Mouse (Mus musculus): Measurements from ENCODE around the gene Hist1h2af. TPM values are rescaled to one million over a fixed set of nuclear protein-coding genes. Genes with fewer than 3 reads are reported as not detected.

The Hist1h2af gene
- polyA plus RNA-seq, 1 experiment from 2014 or later: 2.7 TPM

- Histone ChIP-seq H3K4me3 (ENCODE audit: low read depth, low read length) (no peak overlapping the region), H3K27me3 (replicated peaks; ENCODE audit: control insufficient read depth, insufficient read depth, low read length) (no peaks in the 10 kb centered on the region), H3K27ac (ENCODE audit: low read depth, low read length) (no peak overlapping the region), H3K9me3 (ENCODE audit: control insufficient read depth) (no peaks in the 10 kb centered on the region), H3K9ac (ENCODE audit: low read depth, low read length) (no peak overlapping the region), H3K4me2 (replicated peaks; ENCODE audit: low read depth) (no peak overlapping the region), H3K4me1 (replicated peaks; ENCODE audit: control insufficient read depth, insufficient read depth, low read length) (peaks cover 6% of the 10 kb centered on the region; the same call in 1 of the 2 replicates), H3K36me3 (ENCODE audit: control insufficient read depth, insufficient read depth) (no peaks in the 10 kb centered on the region)
- peak; percentile 92 for TF ChIP-seq CTCF (IDR thresholded peaks at IDR 0.05; ENCODE audit: low read depth)
- ATAC-seq: no peak
- 11% methylated on average over 5 of the region's 5 CpGs for whole genome bisulfite sequencing
Measured at GRCm38 (mm10) chr13:23524654-23525053, 9.1 kb upstream of the Hist1h2af start.

- H3K9ac ChIP-seq (ENCODE audit: low read depth, low read length): no peak overlapping the region
- no peaks in the 10 kb centered on the region for H3K9me3 ChIP-seq (ENCODE audit: control insufficient read depth)
- 3% methylated on average over 10 of the region's 10 CpGs for WGBS
- peak overlapping the region; percentile 64 for H3K4me2 ChIP-seq (replicated peaks; ENCODE audit: low read depth)
- no peak for ATAC-seq
- no peaks in the 10 kb centered on the region for H3K27me3 ChIP-seq (replicated peaks; ENCODE audit: control insufficient read depth, insufficient read depth, low read length)
- H3K4me3 ChIP-seq (ENCODE audit: low read depth, low read length): peak overlapping the region; percentile 49
- peaks cover 6% of the 10 kb centered on the region; the same call in 1 of the 2 replicates for H3K4me1 ChIP-seq (replicated peaks; ENCODE audit: control insufficient read depth, insufficient read depth, low read length)
- no peaks in the 10 kb centered on the region for H3K36me3 ChIP-seq (ENCODE audit: control insufficient read depth, insufficient read depth)
- TF ChIP-seq CTCF (IDR thresholded peaks at IDR 0.05; ENCODE audit: low read depth): no peak
- no peak overlapping the region for H3K27ac ChIP-seq (ENCODE audit: low read depth, low read length)
Measured at GRCm38 (mm10) chr13:23525901-23526300, 7.8 kb upstream of the Hist1h2af start.

GRCm38 (mm10) chr13:23526312-23526711 lies 7.4 kb upstream of the Hist1h2af start:
- Histone ChIP-seq H3K9me3 (ENCODE audit: control insufficient read depth) (no peaks in the 10 kb centered on the region), H3K4me3 (ENCODE audit: low read depth, low read length) (peak overlapping the region; percentile 49), H3K27ac (ENCODE audit: low read depth, low read length) (no peak overlapping the region), H3K4me1 (replicated peaks; ENCODE audit: control insufficient read depth, insufficient read depth, low read length) (peaks cover 6% of the 10 kb centered on the region; the same call in 1 of the 2 replicates), H3K27me3 (replicated peaks; ENCODE audit: control insufficient read depth, insufficient read depth, low read length) (no peaks in the 10 kb centered on the region), H3K36me3 (ENCODE audit: control insufficient read depth, insufficient read depth) (no peaks in the 10 kb centered on the region), H3K4me2 (replicated peaks; ENCODE audit: low read depth) (peak overlapping the region; percentile 64), H3K9ac (ENCODE audit: low read depth, low read length) (peak overlapping the region; percentile 34; the same call in 1 of the 2 replicates)
- under 1% methylated on average over 17 of the region's 17 CpGs for WGBS
- ATAC-seq: peak; percentile 44; the same call in 1 of the 2 replicates
- TF ChIP-seq CTCF (IDR thresholded peaks at IDR 0.05; ENCODE audit: low read depth): no peak

DNA sequence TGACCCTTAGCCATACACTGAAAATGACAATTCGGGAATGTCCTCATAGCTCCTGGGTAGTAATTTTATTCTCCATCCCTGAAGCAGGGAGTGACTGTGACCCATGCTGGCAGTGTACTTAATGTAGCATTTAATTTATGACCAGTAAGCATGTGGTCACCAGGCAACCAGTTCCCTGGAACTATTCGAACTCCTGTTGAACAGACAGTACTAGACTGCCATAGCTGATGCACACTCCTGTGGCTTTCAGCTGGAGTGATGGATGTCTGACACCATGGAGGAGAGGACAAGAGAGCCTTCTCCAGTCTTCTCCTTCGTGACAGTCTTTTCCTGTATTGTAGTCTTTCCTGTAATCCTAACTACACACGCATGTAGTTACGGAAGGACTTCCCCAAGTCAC lies 4.7 kb upstream of the Hist1h2af start:
- Histone ChIP-seq H3K27ac (ENCODE audit: low read depth, low read length) (no peak overlapping the region), H3K9ac (ENCODE audit: low read depth, low read length) (no peak overlapping the region)
- WGBS: 80% methylated on average over 5 of the region's 5 CpGs

GRCm38 (mm10) chr13:23529480-23530165 lies 4.1 kb upstream of the Hist1h2af start:
- Histone ChIP-seq H3K4me1 (replicated peaks; ENCODE audit: control insufficient read depth, insufficient read depth, low read length) (peaks cover 6% of the 10 kb centered on the region; the same call in 1 of the 2 replicates), H3K4me2 (replicated peaks; ENCODE audit: low read depth) (peak overlapping the region; percentile 74), H3K27ac (ENCODE audit: low read depth, low read length) (no peak overlapping the region), H3K9me3 (ENCODE audit: control insufficient read depth) (no peaks in the 10 kb centered on the region), H3K4me3 (ENCODE audit: low read depth, low read length) (peak overlapping the region; percentile 49), H3K27me3 (replicated peaks; ENCODE audit: control insufficient read depth, insufficient read depth, low read length) (no peaks in the 10 kb centered on the region), H3K36me3 (ENCODE audit: control insufficient read depth, insufficient read depth) (no peaks in the 10 kb centered on the region), H3K9ac (ENCODE audit: low read depth, low read length) (no peak overlapping the region)
- WGBS: 18% methylated on average over 2 of the region's 2 CpGs
- TF ChIP-seq CTCF (IDR thresholded peaks at IDR 0.05; ENCODE audit: low read depth): no peak
- ATAC-seq: no peak

More for the DNA sequence above, 4.7 kb upstream of the Hist1h2af start:
- Histone ChIP-seq H3K4me1 (replicated peaks; ENCODE audit: control insufficient read depth, insufficient read depth, low read length) (peaks cover 6% of the 10 kb centered on the region; the same call in 1 of the 2 replicates), H3K36me3 (ENCODE audit: control insufficient read depth, insufficient read depth) (no peaks in the 10 kb centered on the region), H3K4me2 (replicated peaks; ENCODE audit: low read depth) (no peak overlapping the region), H3K27me3 (replicated peaks; ENCODE audit: control insufficient read depth, insufficient read depth, low read length) (no peaks in the 10 kb centered on the region), H3K9me3 (ENCODE audit: control insufficient read depth) (no peaks in the 10 kb centered on the region), H3K4me3 (ENCODE audit: low read depth, low read length) (no peak overlapping the region)
- no peak for ATAC-seq
- TF ChIP-seq CTCF (IDR thresholded peaks at IDR 0.05; ENCODE audit: low read depth): no peak

GRCm38 (mm10) chr13:23530181-23530900 lies 3.4 kb upstream of the Hist1h2af start:
- under 1% methylated on average over 20 of the region's 20 CpGs for WGBS
- ATAC-seq: no peak; the same call in 1 of the 2 replicates
- H3K4me2 ChIP-seq (replicated peaks; ENCODE audit: low read depth): peak overlapping the region; percentile 74

More at GRCm38 (mm10) chr13:23530181-23530900, 3.4 kb upstream of the Hist1h2af start:
- Histone ChIP-seq H3K9ac (ENCODE audit: low read depth, low read length) (peak overlapping the region; percentile 65), H3K27ac (ENCODE audit: low read depth, low read length) (peak overlapping the region; percentile 96), H3K9me3 (ENCODE audit: control insufficient read depth) (no peaks in the 10 kb centered on the region), H3K4me1 (replicated peaks; ENCODE audit: control insufficient read depth, insufficient read depth, low read length) (peaks cover 6% of the 10 kb centered on the region; the same call in 1 of the 2 replicates), H3K4me3 (ENCODE audit: low read depth, low read length) (peak overlapping the region; percentile 49), H3K36me3 (ENCODE audit: control insufficient read depth, insufficient read depth) (no peaks in the 10 kb centered on the region), H3K27me3 (replicated peaks; ENCODE audit: control insufficient read depth, insufficient read depth, low read length) (no peaks in the 10 kb centered on the region)
- no peak for TF ChIP-seq CTCF (IDR thresholded peaks at IDR 0.05; ENCODE audit: low read depth)
